ENCODE assay signal across 10 mouse cellular contexts in genomic region chr4:135151111-135151987, GRCm38 (mm10). TPM values are rescaled to one million over a fixed set of nuclear protein-coding genes. Genes with fewer than 3 reads are reported as not detected.
DNase-seq lines count a peak whose midpoint lies in the region; ATAC-seq and TF ChIP-seq lines count a peak whose summit lies in the region.
"Had no signal": no experiment of that assay in that cellular context is flagged by ENCODE, and none has a peak within 500 bp of the region (broad histone marks: within the 10 kb centered on the region; RNA-seq: fewer than 3 reads in every experiment).

No protein-coding gene starts in this region.

- no peak overlapping the region for H3K4me2 ChIP-seq in midbrain, embryonic 14.5 days (ENCODE audit: low read length)
- H3K4me2 ChIP-seq in midbrain, postnatal 0 days (ENCODE audit: low read depth, low read length, poor library complexity, severe bottlenecking), result no peak overlapping the region
- H3K4me2 ChIP-seq in limb, embryonic 12.5 days, result peak overlapping the region; percentile 60

- no peaks in the 10 kb centered on the region for H3K36me3 ChIP-seq in midbrain, embryonic 14.5 days (ENCODE audit: control insufficient read depth, insufficient read depth, low read length)
- H3K36me3 ChIP-seq in midbrain, postnatal 0 days (ENCODE audit: insufficient read depth, low read length), result no peaks in the 10 kb centered on the region
- no peaks in the 10 kb centered on the region for H3K36me3 ChIP-seq in limb, embryonic 12.5 days
- H3K36me3 ChIP-seq: hindbrain, embryonic 15.5 days; midbrain, embryonic 12.5 days had no signal

- no peaks in the 10 kb centered on the region for H3K9me3 ChIP-seq in midbrain, embryonic 14.5 days (ENCODE audit: control insufficient read depth, low read length)
- no peaks in the 10 kb centered on the region for H3K9me3 ChIP-seq in midbrain, postnatal 0 days (ENCODE audit: low read length)
- no peaks in the 10 kb centered on the region for H3K9me3 ChIP-seq in limb, embryonic 12.5 days
- H3K9me3 ChIP-seq: hindbrain, embryonic 15.5 days; midbrain, embryonic 12.5 days had no signal

- DNase-seq in heart, postnatal 14 days, result peak; percentile 20 to 23
- DNase-seq in heart, adult 11 months, result no peak
- peak; percentile 50 for DNase-seq in midbrain, embryonic 14.5 days
- DNase-seq in midbrain, postnatal 0 days (ENCODE audit: low spot score), result no peak
- DNase-seq in adrenal gland, adult 2 months, result no peak
- no peak for DNase-seq in yolk sac, embryonic 10.5 days (ENCODE audit: low spot score)

- no peak overlapping the region for H3K27ac ChIP-seq in midbrain, embryonic 14.5 days (replicated peaks; ENCODE audit: low read depth, low read length)
- H3K27ac ChIP-seq in midbrain, postnatal 0 days (ENCODE audit: low read depth, low read length), result no peak overlapping the region
- H3K27ac ChIP-seq in limb, embryonic 12.5 days, result no peak overlapping the region
- H3K27ac ChIP-seq: hindbrain, embryonic 15.5 days; midbrain, embryonic 12.5 days had no signal

- no peak overlapping the region for H3K9ac ChIP-seq in midbrain, embryonic 14.5 days (replicated peaks; ENCODE audit: low read length)
- no peak overlapping the region for H3K9ac ChIP-seq in midbrain, postnatal 0 days (replicated peaks; ENCODE audit: low read length, poor library complexity, severe bottlenecking)
- no peak overlapping the region for H3K9ac ChIP-seq in limb, embryonic 12.5 days (replicated peaks)
- H3K9ac ChIP-seq: hindbrain, embryonic 15.5 days had no signal

- intact Hi-C loops in heart, postnatal 14 days (cut with DNase I), result loop anchor here (2.0 to 5.0 kb wide), 3 partner anchors 55 to 204 kb away; no protein-coding TSS in a partner anchor

- peaks cover 97% of the 10 kb centered on the region for H3K27me3 ChIP-seq in midbrain, embryonic 14.5 days (ENCODE audit: control insufficient read depth, insufficient read depth, low read length)
- H3K27me3 ChIP-seq in midbrain, postnatal 0 days (ENCODE audit: insufficient read depth, low read length), result peaks cover 92% of the 10 kb centered on the region
- peaks cover 96% of the 10 kb centered on the region for H3K27me3 ChIP-seq in limb, embryonic 12.5 days

- H3K4me1 ChIP-seq in midbrain, embryonic 14.5 days (ENCODE audit: control insufficient read depth, insufficient read depth, low read length), result no peaks in the 10 kb centered on the region
- no peaks in the 10 kb centered on the region for H3K4me1 ChIP-seq in midbrain, postnatal 0 days (ENCODE audit: insufficient read depth, low read length)
- peaks cover 68% of the 10 kb centered on the region for H3K4me1 ChIP-seq in limb, embryonic 12.5 days (replicated peaks)

- no peak for ATAC-seq in midbrain, embryonic 14.5 days (ENCODE audit: low FRiP score, low TSS enrichment)
- no peak for ATAC-seq in midbrain, postnatal 0 days (ENCODE audit: low FRiP score)
- no peak for ATAC-seq in limb, embryonic 12.5 days (ENCODE audit: insufficient number of reproducible peaks, insufficient read depth, low FRiP score, low TSS enrichment, low read depth)

- H3K4me3 ChIP-seq in midbrain, embryonic 14.5 days (replicated peaks; ENCODE audit: low read depth, low read length), result no peak overlapping the region
- H3K4me3 ChIP-seq in midbrain, postnatal 0 days (ENCODE audit: low read depth, low read length), result no peak overlapping the region
- no peak overlapping the region for H3K4me3 ChIP-seq in limb, embryonic 12.5 days (replicated peaks)

- TF ChIP-seq CTCF in midbrain, postnatal 0 days (IDR thresholded peaks at IDR 0.05), result no peak

- 3% methylated on average over 34 of the region's 34 CpGs for WGBS in midbrain, embryonic 14.5 days
- 4% methylated on average over 34 of the region's 34 CpGs for WGBS in midbrain, postnatal 0 days
- 7% methylated on average over 34 of the region's 34 CpGs for WGBS in limb, embryonic 12.5 days

RNA-seq across cellular contexts. Expression of gene Runx3, which starts 30.9 kb away (rescaled TPM):
- 1 to 10 TPM in 1 of 2 experiments, under 1 TPM in 1; 0.72 to 2.4 TPM for total RNA-seq in heart, postnatal 14 days (2021)
- not detected in 2 replicates for polyA plus RNA-seq in midbrain, embryonic 14.5 days (2014; fragmentation: Nextera tagmentation; extraction: Ambion mirVana)
- total RNA-seq in midbrain, postnatal 0 days (2014; rRNA removed), result not detected in 2 replicates
- polyA plus RNA-seq in midbrain, postnatal 0 days (2015; fragmentation: Nextera tagmentation; extraction: Ambion mirVana), result not detected in 2 replicates
- 1.5 and 2.0 TPM in 2 replicates for polyA plus RNA-seq in limb, embryonic 12.5 days (2016; fragmentation: Nextera tagmentation; extraction: Ambion mirVana)
- total RNA-seq in adrenal gland, adult 2 months (2021), result 1 to 10 TPM; 3.1 to 4.0 TPM
- 3.4 and 4.7 TPM in 2 replicates for polyA plus RNA-seq in adrenal gland, adult 2 months (2012; rRNA removed)
- polyA plus RNA-seq: cortical plate, adult 2 months; midbrain, embryonic 12.5 days had no signal

Comparison
In these comparisons a context has a peak if more than half of its experiments do, and no peak if none do; other contexts are left out.
1. DNase-seq: peak in heart, postnatal 14 days (2 of 2) and midbrain, embryonic 14.5 days (single experiment); none in heart, adult 11 months (single experiment), midbrain, postnatal 0 days (single experiment), adrenal gland, adult 2 months (single experiment) and yolk sac, embryonic 10.5 days (single experiment).